Mouse (Mus musculus): ENCODE results near the gene Gmfg. TPM values are rescaled to one million over a fixed set of nuclear protein-coding genes. Genes with fewer than 3 reads are reported as not detected.

The Gmfg gene
- polyA plus RNA-seq, 1 experiment from 2014 or later = 8.4 TPM

DNA sequence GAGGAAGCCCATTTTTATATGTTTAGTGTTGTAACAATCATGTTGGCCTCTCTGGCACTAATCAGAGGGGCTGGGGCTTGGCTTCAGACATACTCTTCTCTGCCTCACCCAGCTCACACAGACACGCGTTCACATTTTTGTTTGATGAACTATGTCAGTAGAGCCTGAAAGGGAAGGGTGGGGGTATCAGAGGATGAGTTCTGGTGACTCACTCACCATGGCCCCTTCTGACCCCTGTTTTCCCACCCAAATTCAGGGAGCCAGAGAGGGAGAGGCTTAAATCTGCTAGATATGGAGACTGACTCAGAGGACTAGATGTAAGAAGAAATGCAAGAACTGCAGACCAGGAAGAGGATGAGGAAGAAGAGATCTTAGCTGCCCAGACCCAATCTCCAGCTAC is 17.8 kb upstream of the Gmfg start:
- peaks cover 93% of the 10 kb centered on the region for H3K36me3 ChIP-seq (ENCODE audit: control insufficient read depth, insufficient read depth, low read length)
- WGBS = 82% methylated on average over 2 of the region's 2 CpGs
- no peak overlapping the region for H3K4me3 ChIP-seq (ENCODE audit: control insufficient read depth in 1 of 2, insufficient read depth in 1 of 2, low read depth in 1 of 2, low read length in 2 of 2)
- H3K4me1 ChIP-seq (ENCODE audit: control insufficient read depth in 2 of 2, insufficient read depth in 2 of 2, low read length in 2 of 2) = peaks cover 5 to 12% of the 10 kb centered on the region in 2 experiments
- no peak overlapping the region for H3K9ac ChIP-seq (ENCODE audit: low read length)
- H3K9me3 ChIP-seq (ENCODE audit: control insufficient read depth, low read length) = no peaks in the 10 kb centered on the region
- H3K27me3 ChIP-seq (ENCODE audit: control insufficient read depth, insufficient read depth, low read length) = no peaks in the 10 kb centered on the region
- no peak overlapping the region for H3K27ac ChIP-seq (replicated peaks in 1 of 2; ENCODE audit: control insufficient read depth in 1 of 2, insufficient read depth in 1 of 2, low read depth in 2 of 2, low read length in 2 of 2)
- H3K4me2 ChIP-seq (ENCODE audit: low read length) = no peak overlapping the region
- no peak for ATAC-seq (ENCODE audit: insufficient number of reproducible peaks, insufficient read depth, low FRiP score, low read depth)

DNA sequence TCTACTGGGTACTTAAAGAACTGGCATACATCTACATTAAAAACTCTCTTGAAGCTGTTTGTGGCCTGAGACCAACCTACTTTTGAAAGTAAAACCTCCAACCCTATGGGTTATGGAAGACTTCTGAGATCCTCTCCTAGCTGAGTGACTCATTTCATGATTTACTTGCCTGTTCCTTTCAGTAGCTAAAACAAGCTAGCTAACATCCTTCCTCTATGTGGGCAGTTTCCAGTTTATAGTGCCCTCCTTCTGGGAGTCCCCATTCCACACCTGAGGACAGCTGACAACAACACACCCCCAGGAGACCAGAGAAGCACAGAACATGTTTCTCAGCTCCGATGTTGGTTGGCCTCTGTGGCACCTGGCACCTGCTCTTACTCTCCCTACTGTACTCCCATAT is 14.2 kb upstream of the Gmfg start:
- H3K9ac ChIP-seq (ENCODE audit: low read length) = no peak overlapping the region
- H3K27ac ChIP-seq (replicated peaks in 1 of 2; ENCODE audit: control insufficient read depth in 1 of 2, insufficient read depth in 1 of 2, low read depth in 2 of 2, low read length in 2 of 2) = no peak overlapping the region
- peaks cover 59% of the 10 kb centered on the region for H3K36me3 ChIP-seq (ENCODE audit: control insufficient read depth, insufficient read depth, low read length)
- H3K27me3 ChIP-seq (ENCODE audit: control insufficient read depth, insufficient read depth, low read length) = no peaks in the 10 kb centered on the region
- H3K4me3 ChIP-seq (ENCODE audit: control insufficient read depth in 1 of 2, insufficient read depth in 1 of 2, low read depth in 1 of 2, low read length in 2 of 2) = no peak overlapping the region
- ATAC-seq (ENCODE audit: insufficient number of reproducible peaks, insufficient read depth, low FRiP score, low read depth) = no peak
- H3K4me1 ChIP-seq (ENCODE audit: control insufficient read depth in 2 of 2, insufficient read depth in 2 of 2, low read length in 2 of 2) = peaks cover 7 to 24% of the 10 kb centered on the region in 2 experiments
- WGBS = 88% methylated on average over 1 of the region's 1 CpGs
- H3K9me3 ChIP-seq (ENCODE audit: control insufficient read depth, low read length) = no peaks in the 10 kb centered on the region
- H3K4me2 ChIP-seq (ENCODE audit: low read length) = no peak overlapping the region

DNA sequence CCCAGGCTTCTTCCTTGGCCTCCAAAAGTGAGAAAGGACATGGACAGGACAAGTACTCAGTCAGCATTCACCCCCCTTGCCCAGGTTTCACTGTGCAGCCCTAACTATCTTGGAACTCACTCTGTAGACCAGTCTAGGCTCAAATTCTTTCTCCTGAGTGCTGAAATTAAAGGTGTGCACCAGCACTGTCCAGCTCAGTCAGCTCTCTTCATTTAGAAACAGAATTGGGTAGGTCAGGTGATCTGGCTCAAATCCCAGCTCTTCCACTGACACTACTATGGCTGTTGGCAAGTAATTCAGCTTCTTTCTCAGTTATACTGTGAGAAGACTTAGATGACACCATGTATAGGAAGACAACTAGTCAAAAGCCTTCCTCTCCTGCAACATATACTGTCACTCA is 9.5 kb upstream of the Gmfg start:
- H3K4me2 ChIP-seq (ENCODE audit: low read length) = no peak overlapping the region
- H3K4me3 ChIP-seq (ENCODE audit: control insufficient read depth in 1 of 2, insufficient read depth in 1 of 2, low read depth in 1 of 2, low read length in 2 of 2) = no peak overlapping the region
- no peaks in the 10 kb centered on the region for H3K27me3 ChIP-seq (ENCODE audit: control insufficient read depth, insufficient read depth, low read length)
- H3K36me3 ChIP-seq (ENCODE audit: control insufficient read depth, insufficient read depth, low read length) = peaks cover 32% of the 10 kb centered on the region
- peak overlapping the region in 1 of 2 experiments; percentile 46; a peak in 2 of 4 replicates for H3K27ac ChIP-seq (replicated peaks in 1 of 2; ENCODE audit: control insufficient read depth in 1 of 2, insufficient read depth in 1 of 2, low read depth in 2 of 2, low read length in 2 of 2)
- H3K9me3 ChIP-seq (ENCODE audit: control insufficient read depth, low read length) = no peaks in the 10 kb centered on the region
- ATAC-seq (ENCODE audit: insufficient number of reproducible peaks, insufficient read depth, low FRiP score, low read depth) = no peak
- no peak overlapping the region for H3K9ac ChIP-seq (ENCODE audit: low read length)
- peaks cover 2 to 35% of the 10 kb centered on the region in 2 experiments; a peak in 3 of 4 replicates for H3K4me1 ChIP-seq (ENCODE audit: control insufficient read depth in 2 of 2, insufficient read depth in 2 of 2, low read length in 2 of 2)

DNA sequence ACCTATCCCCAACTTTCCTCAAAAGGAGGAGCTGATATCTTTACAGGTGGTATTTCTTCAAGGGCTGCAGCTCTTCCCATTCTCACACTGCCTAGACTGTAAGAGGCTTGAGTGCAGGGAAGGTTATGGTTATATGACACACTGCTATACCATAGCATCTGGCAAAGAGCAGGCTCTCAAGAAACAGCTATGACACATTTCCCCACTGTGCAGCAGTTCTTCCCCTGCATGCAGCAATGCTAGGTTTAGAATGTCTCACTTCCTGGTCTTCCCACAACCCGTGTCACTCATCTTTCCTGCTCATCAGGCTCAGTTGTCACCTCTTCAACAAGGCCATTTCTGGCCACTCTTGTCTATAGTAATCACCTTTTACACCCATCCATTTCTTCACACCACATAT is 6.7 kb upstream of the Gmfg start:
- H3K27me3 ChIP-seq (ENCODE audit: control insufficient read depth, insufficient read depth, low read length) = no peaks in the 10 kb centered on the region
- H3K27ac ChIP-seq (replicated peaks in 1 of 2; ENCODE audit: control insufficient read depth in 1 of 2, insufficient read depth in 1 of 2, low read depth in 2 of 2, low read length in 2 of 2) = no peak overlapping the region
- no peak for ATAC-seq (ENCODE audit: insufficient number of reproducible peaks, insufficient read depth, low FRiP score, low read depth)
- H3K9me3 ChIP-seq (ENCODE audit: control insufficient read depth, low read length) = no peaks in the 10 kb centered on the region
- no peak overlapping the region for H3K9ac ChIP-seq (ENCODE audit: low read length)
- 55% methylated on average over 1 of the region's 1 CpGs for WGBS
- no peak overlapping the region for H3K4me2 ChIP-seq (ENCODE audit: low read length)
- H3K36me3 ChIP-seq (ENCODE audit: control insufficient read depth, insufficient read depth, low read length) = peaks cover 27% of the 10 kb centered on the region; the same call in 1 of the 2 replicates
- H3K4me1 ChIP-seq (ENCODE audit: control insufficient read depth in 2 of 2, insufficient read depth in 2 of 2, low read length in 2 of 2) = peaks cover 2 to 63% of the 10 kb centered on the region in 2 experiments; a peak in 3 of 4 replicates
- no peak overlapping the region for H3K4me3 ChIP-seq (ENCODE audit: control insufficient read depth in 1 of 2, insufficient read depth in 1 of 2, low read depth in 1 of 2, low read length in 2 of 2)

DNA sequence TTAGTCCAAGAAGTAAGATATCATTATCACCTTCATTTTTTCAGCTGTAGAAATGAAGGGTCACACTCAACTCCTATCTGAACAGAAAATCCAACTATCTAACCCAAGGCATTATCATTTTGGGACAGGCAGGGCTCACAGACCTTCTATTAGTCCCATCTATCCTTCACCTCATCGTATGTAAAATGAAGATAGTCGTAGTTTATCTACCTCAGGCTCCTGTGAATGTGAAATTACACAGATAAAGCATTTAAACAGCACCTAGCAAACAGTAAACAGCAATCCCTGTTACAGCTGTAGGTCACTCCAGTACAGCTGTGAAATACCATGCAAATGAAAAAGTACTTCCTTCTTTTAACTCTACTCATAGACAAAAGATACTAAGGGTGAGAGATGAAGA is 5.0 kb upstream of the Gmfg start:
- Histone ChIP-seq H3K4me3 (ENCODE audit: control insufficient read depth in 1 of 2, insufficient read depth in 1 of 2, low read depth in 1 of 2, low read length in 2 of 2) (no peak overlapping the region; a peak in 1 of 4 replicates), H3K4me1 (ENCODE audit: control insufficient read depth in 2 of 2, insufficient read depth in 2 of 2, low read length in 2 of 2) (peaks cover 4 to 59% of the 10 kb centered on the region in 2 experiments; a peak in 3 of 4 replicates)

DNA sequence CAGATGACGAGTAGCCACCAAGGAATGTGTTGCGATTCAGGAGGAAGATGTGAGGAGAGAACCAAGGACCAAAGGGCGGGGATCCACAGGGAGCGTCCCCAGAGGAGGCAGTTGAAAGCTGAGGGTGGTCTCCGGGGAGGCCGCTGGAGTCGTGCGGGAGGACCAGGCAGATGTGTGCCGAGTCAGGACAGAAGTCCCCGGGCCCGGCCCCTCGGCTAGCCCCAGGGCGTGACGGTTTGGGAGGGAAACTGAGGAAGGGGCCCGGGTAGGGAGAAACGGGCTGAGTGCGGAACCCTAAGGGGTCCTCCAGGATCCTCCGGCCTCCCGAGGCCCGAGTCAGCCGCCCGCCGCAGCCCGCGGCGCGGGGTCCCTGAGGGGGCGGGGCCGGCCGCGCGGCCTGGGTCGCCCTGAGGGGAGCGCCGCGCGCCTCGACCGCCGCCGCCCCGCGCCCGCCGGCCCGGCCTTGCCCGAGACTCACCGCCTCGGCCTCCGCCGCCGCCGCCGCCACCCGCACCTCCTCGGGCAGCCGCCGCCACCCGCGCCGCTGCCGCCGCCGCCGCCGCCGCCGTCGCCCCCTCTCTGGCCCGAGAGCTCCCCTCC is 1.5 kb upstream of the Gmfg start:
- Histone ChIP-seq H3K4me2 (ENCODE audit: low read length) (peak overlapping the region; percentile 88), H3K36me3 (ENCODE audit: control insufficient read depth, insufficient read depth, low read length) (peaks cover 27% of the 10 kb centered on the region; the same call in 1 of the 2 replicates), H3K4me3 (ENCODE audit: control insufficient read depth in 1 of 2, insufficient read depth in 1 of 2, low read depth in 1 of 2, low read length in 2 of 2) (peak overlapping the region; percentile 78 to 97), H3K4me1 (ENCODE audit: control insufficient read depth in 2 of 2, insufficient read depth in 2 of 2, low read length in 2 of 2) (peaks cover 2 to 46% of the 10 kb centered on the region in 2 experiments; a peak in 2 of 4 replicates), H3K9me3 (ENCODE audit: control insufficient read depth, low read length) (no peaks in the 10 kb centered on the region), H3K27ac (replicated peaks in 1 of 2; ENCODE audit: control insufficient read depth in 1 of 2, insufficient read depth in 1 of 2, low read depth in 2 of 2, low read length in 2 of 2) (peak overlapping the region in 1 of 2 experiments; percentile 65; a peak in 2 of 4 replicates), H3K27me3 (ENCODE audit: control insufficient read depth, insufficient read depth, low read length) (no peaks in the 10 kb centered on the region), H3K9ac (ENCODE audit: low read length) (peak overlapping the region; percentile 98)
- WGBS = under 1% methylated on average over 44 of the region's 70 CpGs
- ATAC-seq (ENCODE audit: insufficient number of reproducible peaks, insufficient read depth, low FRiP score, low read depth) = peak; percentile 2; the same call in 1 of the 2 replicates

More for the DNA sequence above, 5.0 kb upstream of the Gmfg start:
- 0 out of 2 replicates have a peak overlapping the region, but pooled peaks have one; percentile 25 for H3K9ac ChIP-seq (ENCODE audit: low read length)
- H3K9me3 ChIP-seq (ENCODE audit: control insufficient read depth, low read length) = no peaks in the 10 kb centered on the region
- peaks cover 27% of the 10 kb centered on the region; the same call in 1 of the 2 replicates for H3K36me3 ChIP-seq (ENCODE audit: control insufficient read depth, insufficient read depth, low read length)
- H3K27me3 ChIP-seq (ENCODE audit: control insufficient read depth, insufficient read depth, low read length) = no peaks in the 10 kb centered on the region
- peak overlapping the region; percentile 27 for H3K4me2 ChIP-seq (ENCODE audit: low read length)
- ATAC-seq (ENCODE audit: insufficient number of reproducible peaks, insufficient read depth, low FRiP score, low read depth) = no peak
- 78% methylated on average over 2 of the region's 2 CpGs for WGBS
- H3K27ac ChIP-seq (replicated peaks in 1 of 2; ENCODE audit: control insufficient read depth in 1 of 2, insufficient read depth in 1 of 2, low read depth in 2 of 2, low read length in 2 of 2) = peak overlapping the region in 1 of 2 experiments; percentile 67; a peak in 3 of 4 replicates

DNA sequence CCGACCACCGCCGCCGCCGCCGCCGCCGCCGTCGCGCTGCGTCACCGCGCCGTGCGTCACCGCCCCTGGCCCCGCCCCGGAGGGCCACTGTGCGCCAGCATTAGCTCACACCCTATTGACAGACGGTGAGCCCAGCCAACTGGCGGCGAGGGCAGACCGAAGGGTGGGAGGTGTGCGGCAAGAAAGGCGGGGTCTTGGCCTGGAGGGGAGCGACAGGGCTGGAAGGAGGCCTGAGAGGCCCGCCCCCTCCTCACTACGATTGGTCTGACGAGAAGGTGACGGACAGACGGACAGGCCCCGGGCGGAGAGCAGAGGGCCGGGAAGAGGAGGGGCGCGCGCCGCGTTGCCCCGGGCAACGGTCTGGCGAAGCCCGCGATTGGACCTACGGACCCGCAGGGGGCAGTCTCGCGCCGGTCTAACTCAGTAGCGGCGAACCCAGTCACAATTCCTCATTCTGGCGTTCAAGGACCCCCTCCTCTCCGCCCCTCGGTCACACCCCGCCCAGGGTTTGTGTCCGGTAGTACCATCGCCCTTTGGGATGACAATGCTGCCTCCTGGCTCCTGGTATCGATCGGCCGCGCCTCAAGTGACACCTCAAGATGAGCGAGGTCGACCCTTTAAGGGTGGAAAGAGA is 859 bp upstream of the Gmfg start:
- peaks cover 20% of the 10 kb centered on the region; the same call in 1 of the 2 replicates for H3K36me3 ChIP-seq (ENCODE audit: control insufficient read depth, insufficient read depth, low read length)
- peak overlapping the region; percentile 65 for H3K27ac ChIP-seq (replicated peaks in 1 of 2; ENCODE audit: control insufficient read depth in 1 of 2, insufficient read depth in 1 of 2, low read depth in 2 of 2, low read length in 2 of 2)
- peak overlapping the region; percentile 78 to 97 for H3K4me3 ChIP-seq (ENCODE audit: control insufficient read depth in 1 of 2, insufficient read depth in 1 of 2, low read depth in 1 of 2, low read length in 2 of 2)
- under 1% methylated on average over 54 of the region's 64 CpGs for WGBS
- no peaks in the 10 kb centered on the region for H3K9me3 ChIP-seq (ENCODE audit: control insufficient read depth, low read length)
- peak; percentile 99 for ATAC-seq (ENCODE audit: insufficient number of reproducible peaks, insufficient read depth, low FRiP score, low read depth)
- H3K27me3 ChIP-seq (ENCODE audit: control insufficient read depth, insufficient read depth, low read length) = no peaks in the 10 kb centered on the region
- peaks cover 2 to 41% of the 10 kb centered on the region in 2 experiments; a peak in 2 of 4 replicates for H3K4me1 ChIP-seq (ENCODE audit: control insufficient read depth in 2 of 2, insufficient read depth in 2 of 2, low read length in 2 of 2)
- H3K4me2 ChIP-seq (ENCODE audit: low read length) = peak overlapping the region; percentile 88
- H3K9ac ChIP-seq (ENCODE audit: low read length) = peak overlapping the region; percentile 98
